Mouse (Mus musculus) right cerebral cortex, adult 18-20 months (tissue): ENCODE measurements around the gene Sdhb.

Experiments used
- DNase-seq: peaks from one replicate; pipeline ENCODE4 v3.0.0; 2022; ENCODE audit warnings: mixed read lengths

The Sdhb gene

DNA sequence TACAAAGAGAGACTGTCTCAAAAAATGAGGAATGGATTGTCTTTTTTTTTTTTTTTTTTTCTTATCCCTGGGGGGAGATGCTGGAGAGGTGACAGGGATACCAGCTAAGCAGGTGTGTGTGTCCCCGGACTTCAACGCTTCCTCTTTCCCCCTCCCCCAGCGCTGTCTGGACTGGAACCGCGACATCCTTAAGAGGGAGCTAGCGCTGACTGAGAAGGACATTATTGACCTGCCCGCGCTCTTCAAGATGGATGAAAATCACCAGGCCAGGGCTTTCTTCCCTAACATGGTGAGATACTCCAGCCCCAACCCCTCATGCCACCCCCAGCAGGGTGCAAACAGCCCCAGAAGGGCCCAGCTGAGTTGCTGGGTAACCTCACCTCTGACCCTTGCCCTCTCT, 12.0 kb upstream of the Sdhb start:
- no peak for DNase-seq

DNA sequence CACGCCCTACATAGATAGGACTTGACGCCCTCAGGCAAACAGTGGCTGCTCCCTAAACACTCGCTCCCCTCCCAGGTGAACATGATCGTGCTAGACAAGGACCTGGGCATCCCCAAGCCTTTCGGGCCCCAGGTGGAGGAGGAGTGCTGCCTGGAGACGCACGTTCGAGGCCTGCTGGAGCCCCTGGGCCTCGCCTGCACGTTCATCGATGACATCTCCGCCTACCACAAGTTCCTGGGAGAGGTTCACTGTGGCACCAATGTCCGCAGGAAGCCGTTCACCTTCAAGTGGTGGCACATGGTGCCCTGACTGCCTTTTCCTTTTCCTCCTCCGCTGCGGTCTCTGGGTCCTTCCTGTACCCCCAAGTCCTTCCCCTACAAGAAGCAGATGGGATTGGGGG, 11.4 kb upstream of the Sdhb start:
- no peak for DNase-seq

DNA sequence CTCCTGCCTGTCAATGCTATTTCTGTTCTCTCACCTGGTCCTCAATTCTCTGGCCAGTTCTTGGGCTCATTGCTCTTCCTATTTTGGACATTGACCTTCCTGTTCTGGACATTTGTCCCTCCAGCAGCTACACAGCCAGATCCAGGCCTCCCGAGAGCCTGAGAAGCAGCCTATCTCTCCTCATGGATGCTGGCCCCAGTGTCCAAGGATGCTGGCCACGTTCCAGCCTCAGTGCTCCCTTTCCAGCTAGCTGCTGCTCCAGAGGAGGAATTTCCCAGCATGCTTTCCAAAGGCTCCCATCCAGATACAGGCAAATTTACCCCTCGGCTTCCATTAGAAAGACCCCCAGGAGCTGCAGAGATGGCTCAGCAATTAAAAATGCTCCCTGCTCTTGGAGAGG, 10.4 kb upstream of the Sdhb start:
- DNase-seq = no peak

DNA sequence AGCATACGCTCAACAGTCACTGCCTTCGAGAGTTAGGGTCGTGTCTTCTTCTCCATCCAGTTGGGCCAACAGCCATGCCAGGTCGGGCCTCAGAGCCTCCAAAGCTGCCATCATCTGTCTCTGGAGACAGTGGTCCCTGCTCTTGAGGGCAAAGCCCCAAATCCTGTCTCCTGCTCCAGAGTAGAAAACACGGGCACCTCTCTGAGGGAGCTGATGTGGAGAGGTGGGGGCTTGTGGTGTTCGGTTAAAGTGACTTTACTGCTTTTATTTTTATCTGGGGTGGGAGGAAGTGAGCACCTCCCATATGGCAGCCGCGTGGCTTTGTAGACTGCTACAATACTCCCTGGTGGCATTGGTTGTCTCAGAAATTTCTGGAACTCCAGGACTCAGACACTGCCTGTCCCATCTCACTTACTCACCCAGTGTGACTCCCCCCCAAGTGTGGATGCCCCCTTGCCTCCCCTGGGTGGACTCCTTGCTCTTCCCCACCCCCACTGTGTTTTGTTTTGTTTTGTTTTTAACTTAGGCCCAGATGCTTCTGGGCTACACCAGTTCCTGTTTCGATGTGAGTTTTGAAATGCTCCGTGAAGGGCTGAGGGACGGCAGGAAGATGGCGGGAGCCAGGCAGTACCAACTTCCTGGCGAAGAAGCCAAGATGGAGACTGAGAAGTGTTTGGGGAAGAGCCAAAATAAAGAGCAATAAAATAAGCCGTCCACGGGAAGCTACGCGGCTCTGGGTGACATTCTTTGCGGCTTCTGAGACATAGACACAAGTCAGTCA, 9.0 kb upstream of the Sdhb start:
- DNase-seq = no peak

DNA sequence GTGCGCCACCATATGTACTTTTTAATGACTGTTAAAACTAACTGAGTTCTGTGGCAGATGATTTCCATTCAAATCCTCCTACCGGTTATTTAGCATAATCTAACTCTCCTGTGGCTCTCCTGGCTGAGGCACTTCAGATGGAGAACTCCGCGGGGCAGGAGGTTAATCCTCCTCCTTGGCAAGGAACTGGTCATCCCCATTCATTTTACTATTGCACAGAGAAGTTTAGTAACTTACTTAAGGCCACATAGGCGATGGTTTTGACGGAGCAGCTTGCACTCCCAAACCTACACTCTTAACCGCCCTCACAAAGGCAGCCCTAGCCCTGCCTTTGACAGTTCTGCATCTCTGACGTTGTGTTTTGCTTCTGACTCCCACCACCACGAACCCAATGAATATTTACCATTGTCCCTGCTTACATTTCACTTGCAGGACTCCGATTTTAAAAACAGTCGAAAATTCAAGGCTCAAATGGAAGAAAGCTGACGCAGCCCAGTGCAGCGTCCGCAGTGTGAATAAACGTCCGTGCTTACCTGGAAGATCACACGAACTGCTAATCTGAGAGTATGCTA, 3.8 kb upstream of the Sdhb start:
- no peak for DNase-seq

DNA sequence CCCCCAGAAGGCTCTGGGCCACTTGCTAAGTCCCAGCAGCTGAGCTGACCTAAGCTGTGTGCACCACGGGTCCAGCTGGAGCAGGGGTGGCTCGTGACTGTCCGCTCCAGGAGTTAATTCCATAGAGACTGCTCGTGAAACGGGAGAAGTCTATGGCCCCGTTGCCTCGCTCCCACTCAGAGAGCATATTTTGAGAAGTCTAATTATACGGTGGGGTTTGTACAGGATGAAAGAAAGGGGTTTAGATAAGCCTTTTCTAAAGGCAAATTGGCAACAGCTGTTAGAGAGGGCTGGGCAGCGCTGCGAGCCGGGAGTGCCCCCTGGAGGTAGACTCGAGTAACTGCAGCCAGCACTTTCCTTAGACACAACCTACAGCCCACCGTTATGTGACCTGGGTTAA, 3.3 kb upstream of the Sdhb start:
- peak; percentile 79 for DNase-seq

DNA sequence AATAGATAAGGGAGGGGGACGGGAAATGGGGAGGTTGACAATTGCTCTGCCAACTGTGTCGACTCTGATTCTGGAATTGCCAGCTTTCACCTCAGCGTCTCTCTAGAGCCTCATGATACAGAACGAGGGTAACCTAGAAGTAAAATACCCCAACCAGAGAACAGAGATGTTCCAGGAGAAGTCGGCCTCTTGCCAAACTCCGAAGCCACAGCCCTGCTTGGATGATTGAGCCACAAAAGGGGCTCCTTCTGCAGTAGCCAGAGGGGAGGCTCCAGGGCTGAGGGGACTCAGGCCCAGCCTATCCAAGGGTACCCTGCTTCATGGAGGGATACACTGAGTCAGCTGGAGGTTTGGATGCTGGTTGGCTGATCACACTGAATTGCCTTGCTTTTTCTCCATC, 2.7 kb upstream of the Sdhb start:
- DNase-seq = no peak

DNA sequence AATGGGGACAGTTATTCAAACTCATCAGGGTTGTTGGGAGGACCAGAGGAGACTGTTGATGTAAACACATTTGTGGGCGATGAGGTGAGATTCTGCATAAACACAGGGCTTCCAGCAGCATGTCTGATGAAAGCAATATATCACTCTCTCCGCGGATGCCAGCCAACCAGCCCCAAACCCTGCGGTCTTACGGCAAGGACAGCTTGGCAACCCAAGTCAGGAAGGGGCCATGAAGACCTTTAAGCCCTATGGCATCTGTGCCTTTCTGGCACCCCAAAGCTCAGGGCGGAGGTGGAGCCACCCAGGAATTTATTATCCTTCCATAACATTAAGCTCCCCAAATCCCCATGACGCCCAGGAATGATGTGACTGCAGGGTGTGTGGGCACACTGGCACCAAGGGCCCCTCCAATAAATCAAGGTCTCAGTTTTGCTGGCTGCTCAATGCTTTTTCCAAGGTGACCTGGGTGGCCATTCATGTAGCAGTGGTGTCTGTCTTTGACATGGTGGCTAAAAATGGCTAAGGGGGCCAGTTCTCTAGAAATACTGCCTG, 1.8 kb upstream of the Sdhb start:
- no peak for DNase-seq

DNA sequence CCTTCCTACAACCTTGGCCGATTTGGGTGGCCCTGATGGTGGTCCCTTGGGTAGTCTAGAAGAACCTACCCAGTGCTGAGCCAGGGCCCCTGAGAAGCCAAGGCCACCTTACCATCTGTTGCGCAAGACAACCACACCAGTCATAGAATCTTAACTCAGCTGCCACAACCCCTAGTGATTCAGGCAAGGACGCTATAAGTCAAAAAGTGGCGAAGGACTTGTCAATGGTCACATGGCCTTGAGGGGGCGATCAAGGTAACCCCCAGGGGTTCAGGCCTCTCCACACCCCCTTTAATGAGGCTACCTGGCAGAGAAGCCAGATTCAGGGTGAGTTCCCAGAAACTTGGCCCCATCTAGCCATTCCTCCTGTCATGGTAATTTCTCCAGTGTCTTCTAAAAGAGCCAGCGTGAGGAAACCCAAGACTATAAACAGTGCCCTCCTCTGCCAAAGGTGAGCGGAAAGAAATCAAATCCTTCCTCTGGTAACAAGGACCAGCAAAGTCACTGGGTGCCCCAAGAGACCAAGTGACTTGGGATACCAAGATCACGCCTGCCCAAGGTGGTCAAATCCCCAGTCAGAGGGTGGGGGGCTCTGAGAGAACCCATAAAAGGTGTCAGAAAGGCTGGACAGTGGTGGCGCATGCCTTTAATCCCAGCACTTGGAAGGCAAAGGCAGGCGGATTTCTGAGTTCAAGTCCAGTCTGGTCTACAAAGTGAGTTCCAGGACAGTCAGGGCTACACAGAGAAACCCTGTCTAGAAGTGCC, 1.1 kb upstream of the Sdhb start:
- no peak for DNase-seq

DNA sequence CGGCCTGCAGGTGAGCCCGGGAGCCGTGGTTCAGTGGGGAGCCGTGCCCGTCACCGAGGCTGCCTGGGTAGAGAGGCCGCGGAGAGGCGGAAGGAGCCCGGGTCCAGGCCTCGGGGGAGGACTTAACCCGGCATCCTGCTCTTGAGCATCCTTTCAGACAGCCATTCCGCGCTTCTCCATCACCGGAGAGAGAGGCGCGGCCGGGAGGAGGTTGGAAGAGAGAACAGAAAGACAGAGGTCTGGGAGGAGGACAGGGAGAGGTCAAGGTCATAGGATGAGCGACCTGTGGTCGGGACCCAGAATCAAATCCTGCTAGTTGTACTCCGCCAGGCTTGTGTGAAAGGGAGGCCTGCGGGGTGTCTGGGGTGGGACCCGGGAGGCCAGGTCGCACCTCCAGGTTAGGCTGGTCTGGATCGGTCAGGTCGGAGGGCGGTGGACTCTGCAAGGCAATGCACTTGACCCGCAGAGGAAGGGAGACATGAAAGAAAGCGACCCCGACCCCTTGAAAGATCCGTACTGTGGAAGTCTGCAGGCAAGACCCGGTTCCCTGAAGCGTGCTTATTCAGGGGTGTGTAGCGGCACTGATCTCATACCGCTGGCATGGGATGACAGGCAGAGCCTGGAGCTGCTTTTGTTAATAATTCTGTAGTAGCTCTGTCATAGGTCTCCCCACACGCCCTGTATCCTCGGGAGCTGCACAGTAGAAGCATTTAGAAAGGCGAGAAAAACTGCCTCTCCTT, 634 bp downstream of the Sdhb start:
- no peak for DNase-seq

DNA sequence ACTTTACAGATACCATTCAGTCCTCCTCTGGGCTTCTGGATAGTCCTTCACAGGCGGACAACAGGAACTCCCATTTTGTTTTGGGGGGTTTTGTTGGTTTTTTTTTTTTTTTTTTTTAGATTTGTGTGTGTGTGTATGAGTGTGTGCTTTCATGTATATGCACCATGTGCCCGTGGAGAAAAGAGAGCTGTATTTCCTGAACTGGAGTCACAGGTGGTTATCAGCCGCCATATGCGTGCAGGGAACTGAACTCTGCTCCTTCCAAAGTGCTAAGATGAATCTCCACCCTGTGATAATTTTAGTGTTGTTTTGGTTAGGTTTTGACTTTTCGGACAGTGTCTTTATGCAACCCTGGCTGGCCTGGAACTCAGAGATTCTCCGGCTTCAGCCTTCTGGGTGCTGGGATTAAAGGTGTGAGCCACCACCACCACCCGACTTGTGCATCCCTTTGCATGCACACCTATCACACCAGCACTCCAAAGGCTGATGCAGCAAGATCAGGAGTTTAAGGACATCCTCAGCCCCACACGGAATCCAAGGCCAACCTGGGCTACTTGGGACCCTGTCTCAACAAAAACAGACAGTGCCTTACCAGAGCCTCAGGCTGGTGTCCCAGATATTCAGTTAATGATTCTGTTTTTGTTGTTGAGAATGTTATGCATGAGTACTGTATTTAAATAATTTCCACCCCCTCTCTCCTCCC, 1.4 kb downstream of the Sdhb start:
- DNase-seq = no peak

DNA sequence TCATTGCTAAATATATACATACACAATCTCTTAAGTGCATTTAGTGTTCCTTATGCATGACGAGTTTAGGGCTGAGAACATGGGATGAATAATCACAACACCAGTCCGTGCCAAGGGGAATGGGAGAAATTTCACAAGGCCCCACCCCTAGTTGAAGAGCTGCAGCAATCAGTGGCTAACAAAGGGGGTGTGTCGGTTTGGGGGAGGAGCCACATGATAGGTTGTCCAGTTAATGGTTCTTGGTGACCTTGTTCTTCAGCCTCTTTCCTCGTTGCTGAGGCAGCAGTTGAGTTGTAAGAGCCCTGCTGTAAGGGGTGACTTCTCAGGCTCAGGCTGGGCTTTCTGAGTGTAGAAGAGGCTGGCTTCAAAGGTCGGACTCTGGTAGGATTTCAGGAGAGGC, 1.9 kb downstream of the Sdhb start:
- DNase-seq = peak; percentile 49

DNA sequence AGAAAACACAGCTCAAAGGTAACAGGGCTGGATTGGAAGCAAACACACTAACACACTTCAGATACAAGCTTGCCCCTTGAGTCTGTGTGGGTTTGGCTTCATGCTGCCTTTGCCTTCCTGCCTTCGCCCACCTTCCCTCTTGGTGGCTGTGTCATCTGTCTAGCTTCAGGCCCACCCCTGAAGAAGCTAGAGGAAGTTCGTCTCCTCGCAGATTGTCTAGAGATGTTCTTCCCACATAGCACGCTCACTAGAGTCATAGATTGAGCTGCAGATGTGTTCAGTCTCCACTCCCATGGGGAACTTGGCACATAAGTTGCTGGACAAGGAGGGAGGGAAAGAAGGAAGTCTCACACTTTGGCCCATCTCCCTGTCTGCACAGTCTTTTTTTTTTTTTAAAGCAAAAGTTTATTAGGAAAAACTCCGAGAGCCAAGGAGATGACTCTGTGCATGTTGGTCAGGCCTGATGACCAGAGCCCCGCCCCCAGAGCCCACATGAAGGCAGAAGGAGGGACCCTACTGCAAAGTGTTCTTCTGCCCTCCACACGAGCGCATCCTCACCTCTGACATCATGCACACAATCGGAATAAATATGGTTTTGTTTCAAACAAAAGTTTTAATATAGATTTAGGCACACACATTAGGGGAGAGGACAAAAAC, 3.1 kb downstream of the Sdhb start:
- peak; percentile 63 for DNase-seq

DNA sequence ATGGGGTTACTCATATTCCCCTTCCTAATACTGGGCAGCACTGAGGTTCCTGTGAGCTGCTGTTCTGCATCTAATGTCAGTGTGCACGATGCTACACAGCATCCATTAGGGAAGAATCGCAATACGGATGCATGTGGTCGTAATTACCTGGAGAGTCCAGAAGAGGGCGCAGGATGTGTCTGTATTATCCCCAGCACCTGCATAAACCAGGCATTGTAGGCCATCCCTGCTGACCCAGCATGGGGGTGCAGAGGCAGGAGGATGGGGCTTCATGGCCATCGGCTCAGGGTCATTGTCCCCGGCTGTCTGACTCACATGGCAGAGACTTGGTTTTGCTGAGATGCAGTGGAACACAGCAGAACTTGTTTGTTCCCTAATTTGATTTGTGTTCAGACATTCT, 3.6 kb downstream of the Sdhb start:
- DNase-seq = peak; percentile 79

DNA sequence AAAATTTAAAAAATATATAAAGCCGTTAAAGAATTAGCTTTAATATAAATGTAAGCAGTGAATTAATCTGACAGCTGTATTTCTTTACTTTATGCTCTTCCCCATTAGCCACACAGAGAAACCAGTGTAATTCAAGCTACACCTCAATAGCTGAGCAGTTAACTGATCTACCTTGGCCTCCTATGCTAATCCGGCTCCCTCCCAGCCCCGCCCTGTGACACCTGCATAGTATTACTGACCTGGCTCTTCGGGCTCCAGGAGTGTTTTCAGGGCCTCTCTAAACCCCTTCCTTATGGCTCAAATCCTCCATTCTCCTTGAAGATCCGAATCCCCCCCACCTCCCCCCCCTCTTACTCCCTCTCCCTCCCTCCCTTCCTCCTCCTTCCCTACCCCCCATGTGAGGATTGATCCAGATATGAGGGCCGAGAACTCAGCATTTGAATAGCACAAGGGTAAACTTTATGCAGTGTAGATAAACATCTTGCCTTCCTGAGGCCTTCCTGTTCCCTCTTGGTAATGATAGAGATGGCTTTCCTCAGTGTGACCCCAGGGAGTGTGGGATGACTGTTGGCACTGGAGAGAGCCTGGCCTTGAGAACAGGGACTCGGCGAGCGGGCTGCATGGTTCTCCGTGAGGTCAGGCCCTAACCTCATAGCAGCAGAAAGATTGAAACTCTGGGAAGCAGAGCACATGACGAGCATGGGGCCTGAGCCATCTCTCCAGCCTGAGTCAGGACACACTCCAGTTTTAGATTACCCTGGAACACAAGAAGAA, 6.6 kb downstream of the Sdhb start:
- DNase-seq = no peak

DNA sequence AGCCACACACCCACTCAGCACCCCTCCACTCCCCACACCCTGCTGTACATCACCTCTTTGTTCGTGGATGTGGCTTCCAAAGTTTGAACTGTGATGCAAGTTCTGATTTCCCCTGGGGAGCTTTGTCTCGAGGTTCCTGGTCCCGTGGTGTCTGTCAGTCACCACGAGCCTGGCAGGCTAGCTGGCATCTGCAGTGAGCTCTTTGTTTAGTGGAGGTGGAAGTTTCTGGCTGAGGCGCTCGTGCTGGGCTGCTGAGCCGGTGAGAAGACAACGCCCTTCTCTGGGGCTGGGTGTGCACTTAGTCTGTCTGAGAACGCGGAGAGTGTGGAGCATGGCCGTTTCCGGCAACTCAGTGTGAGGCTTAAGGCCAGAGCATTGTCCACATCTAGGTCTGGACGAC, 10.7 kb downstream of the Sdhb start:
- DNase-seq = no peak

DNA sequence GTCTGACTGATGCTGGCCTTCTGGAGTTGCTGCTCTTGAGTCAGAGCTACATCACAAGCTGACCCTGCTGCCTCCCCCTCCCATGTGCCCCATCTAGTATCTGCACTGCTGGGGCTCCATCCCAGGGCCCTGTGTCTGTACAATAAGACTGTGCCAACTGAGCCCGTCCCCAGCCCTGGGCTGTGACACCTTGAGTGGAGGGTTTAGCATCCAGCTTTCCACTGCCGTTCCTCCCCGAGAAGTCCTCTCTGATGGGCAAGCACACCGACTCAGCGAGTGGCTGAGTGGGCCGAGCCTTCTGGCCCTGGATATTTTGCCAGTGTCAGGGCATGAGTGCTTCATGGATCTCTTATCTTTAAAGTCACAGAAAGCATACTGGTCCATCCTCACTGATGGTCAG, 13.4 kb downstream of the Sdhb start:
- no peak for DNase-seq

DNA sequence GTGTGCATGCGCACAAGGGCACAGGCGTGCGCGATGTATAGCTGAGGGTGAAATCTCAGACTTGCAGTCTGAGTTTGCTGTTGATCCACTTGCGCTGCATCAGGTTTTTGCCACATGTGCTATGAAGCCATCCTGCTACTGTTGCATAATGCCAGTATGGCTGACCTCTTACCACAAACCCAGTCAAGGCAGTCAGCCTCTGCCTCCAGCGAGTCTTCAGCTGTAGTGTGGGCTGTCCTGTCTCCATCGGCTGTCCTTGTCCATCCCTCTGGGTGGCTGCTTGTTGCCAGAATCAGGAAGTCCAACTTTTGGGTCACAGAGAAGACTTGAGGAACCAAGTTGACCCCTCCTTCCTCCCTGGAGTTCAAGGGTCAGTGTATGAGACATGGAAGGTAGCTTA, 14.4 kb downstream of the Sdhb start:
- no peak for DNase-seq

DNA sequence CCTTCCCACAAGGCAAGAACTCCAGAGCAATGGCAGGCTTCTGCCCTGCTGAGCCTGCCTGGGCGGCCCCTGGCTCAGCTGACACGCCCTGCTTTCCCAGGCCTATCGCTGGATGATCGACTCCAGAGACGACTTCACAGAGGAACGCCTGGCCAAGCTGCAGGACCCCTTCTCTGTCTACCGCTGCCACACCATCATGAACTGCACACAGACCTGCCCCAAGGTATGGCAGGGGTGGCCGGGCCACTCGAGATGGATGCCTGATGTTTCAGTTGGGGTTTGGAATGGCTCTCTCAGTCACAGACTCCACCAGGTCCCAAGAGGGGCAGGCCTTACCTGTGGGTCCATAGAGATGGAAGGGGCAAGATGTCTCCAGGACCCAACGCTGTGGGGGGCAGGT, 16.3 kb downstream of the Sdhb start:
- DNase-seq = no peak

DNA sequence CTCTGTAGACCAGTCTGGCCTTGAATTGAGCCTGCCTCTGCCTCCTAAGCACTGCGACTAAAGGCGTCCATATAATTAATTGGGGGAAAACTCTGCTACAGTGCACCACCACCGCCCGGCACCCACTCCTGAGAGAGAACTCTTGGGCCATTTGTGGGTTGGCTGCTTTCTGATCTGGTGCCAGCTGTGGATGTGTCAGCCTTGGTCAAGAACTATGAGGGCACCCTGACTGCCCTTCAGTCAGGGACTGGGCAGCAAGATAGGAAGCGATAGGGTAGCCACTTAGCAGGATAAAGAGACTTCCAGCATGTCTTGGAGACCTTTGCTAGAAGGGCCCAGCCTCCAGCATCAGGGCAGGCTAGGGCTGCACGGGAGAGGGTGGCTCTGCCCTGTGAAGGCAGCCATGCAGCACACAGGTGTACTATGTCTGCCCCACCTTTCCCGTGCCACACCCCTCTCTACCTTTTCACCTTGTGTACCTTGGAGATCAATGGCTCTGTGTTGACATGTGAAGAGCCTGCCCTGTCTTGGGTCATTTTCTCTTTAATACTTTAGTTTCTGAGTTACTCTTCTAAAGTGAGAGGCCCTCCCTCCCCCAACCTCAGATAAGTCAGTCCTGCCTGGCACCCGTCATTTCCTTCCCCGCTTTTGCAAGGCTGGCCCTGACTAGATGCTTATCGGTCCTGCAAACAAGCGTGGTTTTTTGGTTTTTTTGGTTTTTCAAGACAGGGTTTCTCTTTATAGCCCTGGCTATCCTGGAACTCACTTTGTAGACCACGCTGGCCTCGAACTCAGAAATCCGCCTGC, 17.1 kb downstream of the Sdhb start:
- DNase-seq = no peak
